Mouse (Mus musculus): ENCODE measurements at regions not wholly inside any gene's neighbourhood (a gene's known extent, or its start where the extent isn't known, plus 50 kb on each side); places are given as distances from the start of the nearest gene placed in this dataset.

DNA sequence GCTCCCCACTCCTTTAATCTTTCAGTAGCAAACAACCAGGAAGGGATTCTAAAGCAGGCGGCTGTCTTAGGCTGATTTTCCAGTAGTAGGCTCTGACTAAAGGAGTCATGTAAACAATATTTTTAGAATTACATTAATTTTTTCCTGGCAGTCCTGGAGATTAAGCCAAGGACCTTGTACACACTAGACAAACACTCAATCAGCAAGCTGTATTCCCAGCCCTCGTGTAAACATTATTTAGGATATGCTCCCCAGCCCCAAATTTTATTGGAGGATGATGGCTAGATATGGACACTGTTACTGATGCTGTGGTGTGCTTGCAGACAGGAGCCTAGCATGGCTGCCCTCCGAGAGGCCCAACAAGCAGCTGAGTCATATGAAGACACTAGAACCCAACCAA is 56.6 kb upstream of the Chd6 start:
- no peak for DNase-seq

DNA sequence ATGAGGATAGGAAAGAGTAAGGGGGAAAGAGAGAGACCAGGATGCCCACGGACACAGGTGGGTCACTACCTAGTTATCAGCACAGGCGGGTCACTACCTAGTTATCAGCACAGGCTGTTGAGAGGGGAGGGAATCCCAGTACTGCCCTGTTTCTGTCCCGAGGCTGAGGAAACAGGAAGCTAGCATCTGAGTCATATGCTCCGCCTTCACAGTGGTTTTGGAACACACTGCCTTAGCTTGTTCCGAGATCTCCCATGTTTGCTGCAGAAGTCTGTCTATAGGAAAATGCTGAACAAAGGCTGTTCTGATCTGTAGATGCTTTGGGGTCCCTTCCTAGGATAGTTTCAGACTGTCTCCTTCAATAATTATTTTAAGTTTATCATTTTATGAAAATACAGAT is 55.4 kb upstream of the Chd6 start:
- no peak for DNase-seq
